In the genomic region with DNA sequence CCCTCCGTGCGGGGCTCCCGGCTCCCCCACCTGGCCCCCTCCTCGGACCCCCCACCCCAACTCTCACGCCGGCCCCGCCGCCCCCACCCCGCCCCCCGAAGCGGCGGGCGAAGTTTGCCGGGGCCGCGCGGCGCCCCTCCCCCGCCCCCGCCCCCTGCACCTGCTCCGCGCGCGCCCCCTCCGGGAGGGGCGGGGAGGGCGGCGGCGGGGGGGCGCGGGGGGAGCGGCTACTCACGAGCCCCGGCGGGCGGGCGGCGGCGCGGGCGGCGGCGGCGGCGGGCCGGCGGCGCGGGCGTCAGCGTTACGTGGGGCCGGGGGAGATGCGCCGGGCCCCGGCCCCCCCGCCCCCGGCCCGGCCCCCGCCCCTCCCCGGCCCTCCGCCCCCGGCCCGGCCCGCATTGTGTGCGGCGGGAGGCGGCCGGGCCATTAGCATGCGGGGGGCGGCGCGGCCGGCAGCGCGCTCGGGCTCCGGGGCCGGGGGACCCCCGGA, we compare ENCODE assay signal across 8 mouse cellular contexts. TPM values are rescaled to one million over a fixed set of nuclear protein-coding genes. Genes with fewer than 3 reads are reported as not detected.
DNase-seq lines count a peak whose midpoint lies in the region; ATAC-seq and TF ChIP-seq lines count a peak whose summit lies in the region.

No protein-coding gene starts in this region.

- no CpG with 5 or more reads among the region's 80 CpGs for WGBS in lung, postnatal 0 days
- WGBS in limb, embryonic 12.5 days, result 7% methylated on average over 5 of the region's 80 CpGs
- 4% methylated on average over 20 of the region's 80 CpGs for WGBS in small intestine, adult 2 months

- no peak for TF ChIP-seq POLR2A in small intestine, adult 2 months (IDR thresholded peaks at IDR 0.05; ENCODE audit: low read depth, low read length)

- peak overlapping the region; percentile 63 for H3K9ac ChIP-seq in lung, postnatal 0 days (replicated peaks; ENCODE audit: low read depth)
- peak overlapping the region; percentile 89 for H3K9ac ChIP-seq in limb, embryonic 12.5 days (replicated peaks)

- H3K27me3 ChIP-seq in lung, postnatal 0 days (replicated peaks; ENCODE audit: insufficient read depth, low read length), result no peaks in the 10 kb centered on the region
- H3K27me3 ChIP-seq in limb, embryonic 12.5 days, result no peaks in the 10 kb centered on the region
- no peaks in the 10 kb centered on the region for H3K27me3 ChIP-seq in small intestine, adult 2 months (ENCODE audit: control insufficient read depth, insufficient read depth, low read length)

- TF ChIP-seq CTCF in lung, postnatal 0 days (IDR thresholded peaks at IDR 0.05), result no peak
- TF ChIP-seq CTCF in small intestine, adult 2 months (IDR thresholded peaks at IDR 0.05; ENCODE audit: extremely low read depth, insufficient read length, insufficient replicate concordance, low read depth, low read length), result no peak

- DNase-seq in CD4-positive, CD25-positive, alpha-beta regulatory T cell, adult 2 months (ENCODE audit: low read depth, low spot score), result peak; percentile 63
- peak; percentile 32 for DNase-seq in lung, postnatal 0 days (ENCODE audit: low spot score)
- no peak for DNase-seq in lung, postnatal 14 days
- DNase-seq in adrenal gland, postnatal 25 days, result no peak
- no peak for DNase-seq in layer of hippocampus, postnatal 10 days (ENCODE audit: low spot score in 2 of 2)

- no peak for ATAC-seq in CD4-positive, CD25-positive, alpha-beta regulatory T cell, adult 4 months
- ATAC-seq in lung, postnatal 0 days, result peak; percentile 38
- ATAC-seq in limb, embryonic 12.5 days (ENCODE audit: insufficient number of reproducible peaks, insufficient read depth, low FRiP score, low TSS enrichment, low read depth), result no peak

- peaks cover 3% of the 10 kb centered on the region; the same call in 1 of the 2 replicates for H3K4me1 ChIP-seq in lung, postnatal 0 days (ENCODE audit: insufficient read depth, low read depth, low read length)
- H3K4me1 ChIP-seq in limb, embryonic 12.5 days (replicated peaks), result peaks cover 60% of the 10 kb centered on the region
- H3K4me1 ChIP-seq in small intestine, adult 2 months (ENCODE audit: control insufficient read depth, insufficient read depth, insufficient read length, low read length), result peaks cover 17% of the 10 kb centered on the region

- H3K9me3 ChIP-seq in lung, postnatal 0 days (ENCODE audit: low read length), result no peaks in the 10 kb centered on the region
- H3K9me3 ChIP-seq in limb, embryonic 12.5 days, result no peaks in the 10 kb centered on the region

- H3K27ac ChIP-seq in lung, postnatal 0 days (ENCODE audit: low read length), result peak overlapping the region; percentile 96
- peak overlapping the region; percentile 96 for H3K27ac ChIP-seq in limb, embryonic 12.5 days
- H3K27ac ChIP-seq in small intestine, adult 2 months (ENCODE audit: insufficient read depth, low read depth, low read length), result no peak overlapping the region

- TF ChIP-seq EP300 in lung, postnatal 0 days (IDR thresholded peaks at IDR 0.05), result no peak

- peak overlapping the region; percentile 74 for H3K4me2 ChIP-seq in lung, postnatal 0 days (replicated peaks; ENCODE audit: low read depth, low read length)
- peak overlapping the region; percentile 60 for H3K4me2 ChIP-seq in limb, embryonic 12.5 days

- H3K4me3 ChIP-seq in lung, postnatal 0 days (ENCODE audit: low read depth, low read length), result peak overlapping the region; percentile 71
- H3K4me3 ChIP-seq in limb, embryonic 12.5 days (replicated peaks), result peak overlapping the region; percentile 67
- H3K4me3 ChIP-seq in small intestine, adult 2 months (ENCODE audit: low read depth, low read length), result peak overlapping the region; percentile 70

- H3K36me3 ChIP-seq in lung, postnatal 0 days (ENCODE audit: insufficient read depth, low read length), result no peaks in the 10 kb centered on the region
- peaks cover 3% of the 10 kb centered on the region; the same call in 1 of the 2 replicates for H3K36me3 ChIP-seq in limb, embryonic 12.5 days
- no peaks in the 10 kb centered on the region for H3K36me3 ChIP-seq in small intestine, adult 2 months (ENCODE audit: control insufficient read depth, insufficient read depth, low read length)

RNA-seq across cellular contexts. Expression of a gene that starts 1.1 kb away (rescaled TPM):
- polyA plus RNA-seq in CD4-positive, CD25-positive, alpha-beta regulatory T cell, adult 4 months (2017; shearing (Covaris generic)), result under 1 TPM in 1 of 2 experiments, not detected in 1; 0.63 TPM
- 0.66 and 0.96 TPM in 2 replicates for polyA plus RNA-seq in lung, postnatal 0 days (2015; fragmentation: Nextera tagmentation; extraction: Ambion mirVana)
- polyA plus RNA-seq in limb, embryonic 12.5 days (2016; fragmentation: Nextera tagmentation; extraction: Ambion mirVana), result 1.00 and 1.2 TPM in 2 replicates
- 53.4 and 91.5 TPM in 2 replicates for polyA plus RNA-seq in small intestine, adult 2 months (2012; rRNA removed)
- total RNA-seq in adrenal gland, postnatal 25 days (2021), result 0.97 and 1.8 TPM in 2 replicates
- under 1 TPM in 1 of 2 experiments, not detected in 1; 0.51 TPM for total RNA-seq in layer of hippocampus, postnatal 10 days (2021)

RNA-seq across cellular contexts. Expression of a gene that starts 6.2 kb away (rescaled TPM):
- polyA plus RNA-seq in CD4-positive, CD25-positive, alpha-beta regulatory T cell, adult 4 months (2017; shearing (Covaris generic)), result 1 to 10 TPM; 1.6 to 2.3 TPM
- 23.0 and 24.1 TPM in 2 replicates for polyA plus RNA-seq in lung, postnatal 0 days (2015; fragmentation: Nextera tagmentation; extraction: Ambion mirVana)
- 51.7 and 60.9 TPM in 2 replicates for polyA plus RNA-seq in limb, embryonic 12.5 days (2016; fragmentation: Nextera tagmentation; extraction: Ambion mirVana)
- polyA plus RNA-seq in small intestine, adult 2 months (2012; rRNA removed), result 37.9 and 72.7 TPM in 2 replicates
- total RNA-seq in adrenal gland, postnatal 25 days (2021), result 58.4 and 63.3 TPM in 2 replicates
- 10 to 100 TPM; 43.5 to 45.0 TPM for total RNA-seq in layer of hippocampus, postnatal 10 days (2021)

RNA-seq across cellular contexts. Expression of a gene that starts 27.9 kb away (rescaled TPM):
- polyA plus RNA-seq in CD4-positive, CD25-positive, alpha-beta regulatory T cell, adult 4 months (2017; shearing (Covaris generic)), result not detected
- polyA plus RNA-seq in lung, postnatal 0 days (2015; fragmentation: Nextera tagmentation; extraction: Ambion mirVana), result 0.08 TPM in 1 of 2 replicates, not detected in the other
- not detected in 2 replicates for polyA plus RNA-seq in limb, embryonic 12.5 days (2016; fragmentation: Nextera tagmentation; extraction: Ambion mirVana)
- not detected in 2 replicates for polyA plus RNA-seq in small intestine, adult 2 months (2012; rRNA removed)
- not detected in 2 replicates for total RNA-seq in adrenal gland, postnatal 25 days (2021)
- total RNA-seq in layer of hippocampus, postnatal 10 days (2021), result not detected

RNA-seq across cellular contexts. Expression of a gene that starts 29.8 kb away (rescaled TPM):
- under 1 TPM in 1 of 2 experiments, not detected in 1; 0.70 TPM for polyA plus RNA-seq in CD4-positive, CD25-positive, alpha-beta regulatory T cell, adult 4 months (2017; shearing (Covaris generic))
- 46.3 and 56.6 TPM in 2 replicates for polyA plus RNA-seq in lung, postnatal 0 days (2015; fragmentation: Nextera tagmentation; extraction: Ambion mirVana)
- polyA plus RNA-seq in limb, embryonic 12.5 days (2016; fragmentation: Nextera tagmentation; extraction: Ambion mirVana), result 241 and 253 TPM in 2 replicates
- 12.7 and 19.1 TPM in 2 replicates for polyA plus RNA-seq in small intestine, adult 2 months (2012; rRNA removed)
- total RNA-seq in adrenal gland, postnatal 25 days (2021), result 55.7 and 59.3 TPM in 2 replicates
- 10 to 100 TPM; 53.4 to 59.6 TPM for total RNA-seq in layer of hippocampus, postnatal 10 days (2021)

Comparison
In these comparisons a context has a peak if more than half of its experiments do, and no peak if none do; other contexts are left out.
1. DNase-seq: peak in CD4-positive, CD25-positive, alpha-beta regulatory T cell, adult 2 months (single experiment) and lung, postnatal 0 days (single experiment); none in lung, postnatal 14 days (single experiment), adrenal gland, postnatal 25 days (single experiment) and layer of hippocampus, postnatal 10 days (0 of 2).
2. RNA of a gene that starts 1.1 kb away (polyA plus RNA-seq): 53.4 to 91.5 TPM in small intestine, adult 2 months; 1.00 to 1.2 TPM in limb, embryonic 12.5 days, 0.66 to 0.96 TPM in lung, postnatal 0 days and 0.63 TPM in CD4-positive, CD25-positive, alpha-beta regulatory T cell, adult 4 months; every median in the first group is over 10 times any median in the second.
3. Peak in every context shown above with its lines, with median percentiles within 50 percentile points of each other: H3K4me3 ChIP-seq.